Mouse (Mus musculus) bone marrow, adult 2 months (tissue): ENCODE results near the gene Agbl5.

Source experiments
- CTCF ChIP-seq: fragments of 200-500 bp; IDR thresholded peaks from 2 replicates; pipeline ENCODE4 v1.5.1; 2011; ENCODE audit warnings: low read length, control low read depth; ENCODE audit not compliant: control insufficient read depth, insufficient read depth
- POLR2A ChIP-seq: fragments of 200-500 bp; IDR thresholded peaks from 2 replicates; pipeline ENCODE4 v1.6.1; 2011; ENCODE audit warnings: low read depth, mild to moderate bottlenecking, control low read depth, low read length, borderline replicate concordance; ENCODE audit not compliant: control insufficient read depth

GRCm38 (mm10) chr5:30866871-30867270 is 21.6 kb upstream of the Agbl5 start:
- TF ChIP-seq CTCF, result no peak
- no peak for TF ChIP-seq POLR2A
